Mouse (Mus musculus): ENCODE results near the gene Abcf2. TPM values are rescaled to one million over a fixed set of nuclear protein-coding genes. Genes with fewer than 3 reads are reported as not detected.

Abcf2 gene
- polyA plus RNA-seq, 1 experiment: 50.0 TPM

DNA sequence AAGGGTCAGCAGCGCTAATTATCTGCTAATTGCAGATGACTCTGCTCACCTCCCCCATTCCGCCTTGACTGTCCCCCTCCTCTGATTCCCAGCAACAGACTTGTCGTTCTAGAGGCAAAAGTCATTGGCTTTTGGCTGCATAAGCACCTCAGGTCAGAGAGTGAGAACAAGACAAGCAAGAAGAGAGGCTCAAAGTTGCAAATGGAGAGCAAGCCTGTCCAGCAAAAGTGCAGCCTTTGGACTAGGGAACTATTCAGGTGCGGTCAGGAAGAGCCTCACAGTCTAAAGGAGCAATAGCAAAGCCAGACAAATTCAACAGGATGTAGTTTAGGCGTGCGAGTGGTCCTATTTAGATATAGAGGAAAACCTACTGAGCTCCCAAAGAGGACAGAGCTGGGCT, 49.5 kb downstream of the Abcf2 start:
- no peak for DNase-seq (ENCODE audit: low read depth)

DNA sequence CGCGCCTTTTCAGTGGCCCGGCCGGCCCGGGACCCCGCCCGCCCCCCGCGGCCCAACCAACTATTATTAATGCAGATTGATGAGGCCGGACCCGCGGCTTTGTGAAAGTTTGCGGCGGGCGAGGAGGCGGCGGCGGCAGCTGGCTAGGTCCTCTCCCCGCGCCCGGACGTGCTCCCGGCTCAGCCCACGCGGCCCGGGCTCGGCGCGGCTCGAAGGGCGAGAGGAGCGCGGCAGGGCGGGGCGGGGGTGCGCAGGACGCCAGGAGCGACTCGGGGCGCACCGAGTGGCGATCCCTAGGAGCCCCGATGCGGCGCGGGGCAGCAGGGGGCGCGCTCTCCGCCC, 50.4 kb downstream of the Abcf2 start, which contains the start of gene Gbx1:
TSS of gene Gbx1 (minus strand) at position 314 of the 342 bp plus-strand sequence.
- no peak for DNase-seq (ENCODE audit: low read depth)

DNA sequence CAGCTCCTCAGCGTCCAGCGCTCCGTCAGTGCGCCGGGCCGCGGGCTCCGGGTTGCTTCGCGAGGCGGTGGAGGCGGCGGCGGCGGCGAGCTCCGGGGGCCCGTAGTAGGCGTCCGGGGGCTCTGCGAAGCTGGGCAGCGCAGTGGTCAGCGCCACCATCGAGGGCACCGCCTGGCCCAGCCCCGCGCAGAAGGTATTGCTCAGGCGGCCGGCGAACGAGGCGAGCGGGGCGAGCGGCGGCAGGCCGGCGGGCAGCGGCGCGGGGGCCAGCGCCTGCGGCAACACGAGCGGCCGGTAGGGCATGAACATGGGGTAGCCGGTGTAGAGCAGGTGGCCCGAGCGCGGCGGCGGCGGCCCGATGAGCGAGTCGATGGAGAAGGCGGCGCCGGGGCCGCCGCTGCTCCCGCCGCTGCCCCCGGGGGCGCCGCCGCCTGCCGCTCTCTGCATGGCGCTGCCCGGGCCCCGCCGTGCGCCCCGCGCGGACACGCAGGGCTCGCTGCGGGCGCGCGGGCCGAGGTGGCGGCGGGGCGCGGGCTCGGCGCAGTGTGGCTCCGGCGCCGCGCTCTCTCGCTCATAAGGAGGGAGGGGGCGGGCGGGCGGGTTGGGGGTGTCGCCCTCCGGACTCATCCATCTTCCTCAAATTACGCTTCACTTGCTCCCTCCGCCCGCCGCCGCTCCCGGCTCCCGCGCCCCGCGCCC, 50.9 kb downstream of the Abcf2 start:
- DNase-seq (ENCODE audit: low read depth): no peak

DNA sequence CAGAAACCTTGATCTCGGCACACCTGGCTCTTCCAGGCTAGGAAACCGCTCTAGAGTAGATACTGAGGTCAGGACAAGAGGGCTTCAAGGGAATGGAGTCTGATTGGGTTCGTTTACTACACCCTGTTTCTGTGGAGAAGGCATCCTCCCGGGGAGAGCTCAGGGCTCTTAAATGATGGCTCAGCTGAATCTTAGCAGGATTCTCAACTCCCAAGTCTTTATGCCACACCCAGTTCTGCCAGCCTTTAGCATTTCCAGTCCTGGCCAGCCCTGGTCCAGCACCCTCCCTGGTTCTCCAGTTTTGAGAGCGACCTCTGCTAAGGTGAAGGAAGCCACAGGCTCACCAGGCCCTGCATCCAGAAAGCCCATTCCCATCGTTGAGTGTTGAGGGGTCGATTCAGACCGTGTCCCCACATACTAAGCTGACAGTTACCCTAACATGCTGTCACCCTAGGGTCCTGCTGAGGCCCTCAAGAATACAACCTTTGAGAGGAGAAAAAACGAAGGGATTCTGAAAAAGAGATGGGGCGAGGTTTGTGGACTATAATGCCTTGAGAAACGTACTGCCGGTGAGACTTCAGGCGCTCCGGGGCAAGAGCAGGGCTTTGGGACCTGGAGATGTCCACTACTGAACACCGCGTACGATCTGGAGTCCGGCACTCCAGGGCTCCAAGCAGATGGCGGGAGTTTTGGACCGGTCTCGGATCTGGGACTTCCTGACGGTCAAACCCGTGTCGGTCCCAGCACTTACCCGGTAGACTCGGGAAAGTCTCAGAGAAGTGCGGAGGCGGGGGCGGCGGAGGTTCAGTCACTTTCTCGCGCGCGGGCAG, 51.7 kb downstream of the Abcf2 start:
- no peak for DNase-seq (ENCODE audit: low read depth)

DNA sequence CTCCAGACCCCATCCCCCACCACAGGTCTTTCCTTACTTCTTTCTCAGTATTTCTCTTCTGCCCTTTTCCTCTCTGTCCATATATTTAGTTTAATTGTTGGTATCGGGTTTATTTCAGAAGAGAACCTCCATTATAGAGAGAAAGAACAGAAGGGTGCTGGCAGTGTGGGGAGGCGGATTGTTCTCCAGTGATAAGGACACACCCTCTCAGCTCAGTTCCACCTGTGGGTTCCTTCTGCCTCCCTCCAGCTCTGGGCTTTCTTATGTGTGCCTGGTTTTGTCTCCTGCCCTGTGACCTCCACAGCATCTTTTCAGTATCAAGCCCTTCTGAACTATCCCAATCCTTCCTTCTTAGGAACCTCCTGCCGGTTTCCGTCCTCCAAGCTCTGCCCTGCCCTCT, 52.7 kb downstream of the Abcf2 start:
- no peak for DNase-seq (ENCODE audit: low read depth)

DNA sequence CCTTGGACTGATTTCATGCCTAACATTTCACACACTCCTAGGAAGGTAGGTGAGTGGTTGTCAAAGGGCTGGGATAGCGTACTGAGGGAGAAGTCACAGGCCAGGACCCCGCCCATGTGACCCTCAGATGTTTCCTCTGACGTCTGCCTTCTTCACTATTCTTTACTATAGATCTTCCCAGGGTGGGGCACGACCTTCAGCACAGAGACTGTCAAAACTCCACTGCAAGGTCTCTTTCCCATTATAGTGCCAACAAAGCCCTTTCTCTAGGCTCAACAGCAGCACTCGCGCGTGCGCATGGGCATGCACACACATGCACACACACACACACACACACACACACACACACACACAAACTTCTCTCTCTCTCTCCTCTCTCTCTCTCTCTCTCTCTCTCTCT, 53.5 kb downstream of the Abcf2 start:
- DNase-seq (ENCODE audit: low read depth): no peak

DNA sequence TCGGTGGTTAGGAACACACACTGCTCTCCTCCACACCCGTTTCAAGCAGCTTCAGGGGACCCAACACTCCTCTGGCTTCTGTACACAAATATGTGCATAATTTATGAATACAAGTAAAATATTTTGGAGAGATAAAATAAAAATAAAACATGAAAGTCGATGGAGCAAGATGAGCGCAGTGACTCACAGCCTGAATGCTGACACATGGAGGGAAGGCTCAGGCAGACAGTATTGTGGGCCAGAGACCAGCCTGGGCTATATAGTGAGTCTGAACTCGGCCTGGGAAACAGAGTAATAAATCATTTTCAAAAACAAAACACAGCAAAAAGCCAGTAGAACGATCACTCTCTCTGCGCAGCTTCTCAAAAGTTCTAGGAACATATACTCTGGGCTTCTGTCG, 55.9 kb downstream of the Abcf2 start:
- no peak for DNase-seq (ENCODE audit: low read depth)

Other genes starting within 250 kb of the Abcf2 start
- gene Kcnh2, start 225.9 kb downstream of the Abcf2 start, polyA plus RNA-seq (2012; rRNA removed): 38.9 and 50.7 TPM in 2 replicates
- gene Nos3, start 212.7 kb downstream of the Abcf2 start, polyA plus RNA-seq (2012; rRNA removed): 22.8 and 32.3 TPM in 2 replicates
- gene Atg9b, start 185.3 kb downstream of the Abcf2 start, polyA plus RNA-seq (2012; rRNA removed): 1.1 and 1.2 TPM in 2 replicates
- 52.2 and 61.0 TPM in 2 replicates for gene Abcb8, start 183.8 kb downstream of the Abcf2 start, polyA plus RNA-seq (2012; rRNA removed)
- gene Asic3, start 164.1 kb downstream of the Abcf2 start, polyA plus RNA-seq (2012; rRNA removed): 0.08 and 0.43 TPM in 2 replicates
- gene Cdk5, start 153.9 kb downstream of the Abcf2 start, polyA plus RNA-seq (2012; rRNA removed): 70.5 and 94.8 TPM in 2 replicates
- 60.6 and 67.9 TPM in 2 replicates for gene Slc4a2, start 153.6 kb downstream of the Abcf2 start, polyA plus RNA-seq (2012; rRNA removed)
- gene Fastk, start 132.2 kb downstream of the Abcf2 start, polyA plus RNA-seq (2012; rRNA removed): 147 and 182 TPM in 2 replicates
- gene Tmub1, start 129.6 kb downstream of the Abcf2 start, polyA plus RNA-seq (2012; rRNA removed): 32.8 and 39.3 TPM in 2 replicates
- 52.6 and 60.0 TPM in 2 replicates for gene Agap3, start 125.3 kb downstream of the Abcf2 start, polyA plus RNA-seq (2012; rRNA removed)
- 0.03 TPM in 1 of 2 replicates, not detected in the other for gene Gbx1, start 50.3 kb downstream of the Abcf2 start, polyA plus RNA-seq (2012; rRNA removed)
- gene Asb10, start 36.5 kb downstream of the Abcf2 start, polyA plus RNA-seq (2012; rRNA removed): 1.4 and 1.6 TPM in 2 replicates
- gene 4931409K22Rik, start 20.7 kb downstream of the Abcf2 start, polyA plus RNA-seq (2012; rRNA removed): 0.05 and 0.13 TPM in 2 replicates
- 57.2 and 62.9 TPM in 2 replicates for gene Chpf2, start 9.3 kb upstream of the Abcf2 start, polyA plus RNA-seq (2012; rRNA removed)
- 239 and 247 TPM in 2 replicates for gene Smarcd3, start 46.9 kb upstream of the Abcf2 start, polyA plus RNA-seq (2012; rRNA removed)
- 46.1 and 51.0 TPM in 2 replicates for gene Nub1, start 108.1 kb upstream of the Abcf2 start, polyA plus RNA-seq (2012; rRNA removed)
- 1.2 and 2.0 TPM in 2 replicates for gene Wdr86, start 153.3 kb upstream of the Abcf2 start, polyA plus RNA-seq (2012; rRNA removed)
- 0.97 and 1.7 TPM in 2 replicates for gene Crygn, start 180.5 kb upstream of the Abcf2 start, polyA plus RNA-seq (2012; rRNA removed)

Data from gonadal fat pad, adult 2 months (tissue).